Mouse (Mus musculus) heart, postnatal 14 days (tissue): ENCODE results near the gene Ncapd2. TPM values are rescaled to one million over a fixed set of nuclear protein-coding genes. Genes with fewer than 3 reads are reported as not detected.

ENCODE experiments used
- DNase-seq, 2 experiments: peaks; one replicate each; pipeline ENCODE4 v3.0.0; 2021 to 2022
- intact Hi-C: fragments of 180-260 bp; cut with DNase I; formaldehyde crosslinking; loops from one replicate; pipeline ENCODE4 v1.15.1; 2025
- long read RNA-seq, 2 experiments: library from polyadenylated mRNA; stranded (forward); transcript quantifications; one replicate each; pipeline ENCODE4 v2.0.0; 2021
- total RNA-seq, 2 experiments: library from RNA; stranded (reverse); gene quantifications; 2 replicates each; pipeline ENCODE4 v1.2.3; 2021

Gene Ncapd2
- total RNA-seq = 10 to 100 TPM; 28.1 to 33.4 TPM
- long read RNA-seq, experiment 1, full-length matches to known transcripts = 4 of 17 reads
- long read RNA-seq, experiment 1, partial matches to known transcripts = 12 of 17 reads
- long read RNA-seq, experiment 1, other reads (novel, unspliced or antisense) = 1 of 17 reads
- long read RNA-seq, experiment 2, full-length matches to known transcripts = 6 of 13 reads
- long read RNA-seq, experiment 2, partial matches to known transcripts = 7 of 13 reads
- long read RNA-seq, experiment 2, other reads (novel, unspliced or antisense) = 0 of 13 reads

GRCm38 (mm10) chr6:125191332-125192015 is at the start of gene Ncapd2, which contains the start of gene Mrpl51:
Ncapd2 (minus strand) TSS chr6:125191701.
Mrpl51 (plus strand) TSS chr6:125191801.
- intact Hi-C loops = loop anchor here (5.0 kb wide), 1 partner anchor 44 kb away; the partner anchor contains the start of gene Iffo1
- DNase-seq = peak; percentile 98

- intact Hi-C loops = no loop called here
- DNase-seq = no peak
Observed at GRCm38 (mm10) chr6:125240617-125241016, 49.1 kb upstream of the Ncapd2 start.

GRCm38 (mm10) chr6:125239547-125239946 is 48.0 kb upstream of the Ncapd2 start:
- intact Hi-C loops = no loop called here
- no peak for DNase-seq

GRCm38 (mm10) chr6:125238396-125238795 is 46.9 kb upstream of the Ncapd2 start:
- intact Hi-C loops = no loop called here
- no peak for DNase-seq

- intact Hi-C loops = no loop called here
- DNase-seq = no peak
Observed at GRCm38 (mm10) chr6:125237421-125237820, 45.9 kb upstream of the Ncapd2 start.

GRCm38 (mm10) chr6:125236782-125237181 is 45.3 kb upstream of the Ncapd2 start, which contains the start of gene Cd27:
Cd27 (minus strand) TSS chr6:125237010.
- intact Hi-C loops = no loop called here
- no peak for DNase-seq

GRCm38 (mm10) chr6:125236341-125236740 is 44.8 kb upstream of the Ncapd2 start:
- intact Hi-C loops = no loop called here
- no peak for DNase-seq

- intact Hi-C loops = no loop called here
- DNase-seq = no peak
Observed at GRCm38 (mm10) chr6:125234520-125234828, 43.0 kb upstream of the Ncapd2 start.

- intact Hi-C loops = no loop called here
- no peak for DNase-seq
Observed at GRCm38 (mm10) chr6:125233816-125234519, 42.5 kb upstream of the Ncapd2 start.

- intact Hi-C loops = no loop called here
- no peak for DNase-seq
Observed at GRCm38 (mm10) chr6:125232516-125232915, 41.0 kb upstream of the Ncapd2 start.

GRCm38 (mm10) chr6:125232045-125232437 is 40.5 kb upstream of the Ncapd2 start:
- intact Hi-C loops = no loop called here
- peak in 1 of 2 experiments; percentile 11 for DNase-seq

GRCm38 (mm10) chr6:125231117-125232044 is 39.9 kb upstream of the Ncapd2 start, which contains the start of gene Tapbpl:
Tapbpl (minus strand) TSS chr6:125231860.
- intact Hi-C loops = no loop called here

GRCm38 (mm10) chr6:125230571-125230970 is 39.1 kb upstream of the Ncapd2 start:
- intact Hi-C loops = no loop called here
- no peak for DNase-seq

More at GRCm38 (mm10) chr6:125231117-125232044, 39.9 kb upstream of the Ncapd2 start, which contains the start of gene Tapbpl:
- peak; percentile 55 to 71 for DNase-seq

GRCm38 (mm10) chr6:125225518-125226115 is 34.1 kb upstream of the Ncapd2 start:
- intact Hi-C loops = no loop called here
- DNase-seq = no peak

GRCm38 (mm10) chr6:125222577-125222976 is 31.1 kb upstream of the Ncapd2 start:
- intact Hi-C loops = no loop called here
- DNase-seq = no peak

GRCm38 (mm10) chr6:125222146-125222545 is 30.6 kb upstream of the Ncapd2 start:
- DNase-seq = no peak
- intact Hi-C loops = no loop called here

GRCm38 (mm10) chr6:125221115-125221745 is 29.7 kb upstream of the Ncapd2 start:
- DNase-seq = no peak
- intact Hi-C loops = no loop called here

- intact Hi-C loops = loop anchor here (1.0 to 5.0 kb wide), 2 partner anchors 52 to 143 kb away; no protein-coding TSS in a partner anchor
- DNase-seq = peak; percentile 55 to 73
Observed at GRCm38 (mm10) chr6:125218963-125219362, 27.5 kb upstream of the Ncapd2 start.

GRCm38 (mm10) chr6:125217899-125218298 is 26.4 kb upstream of the Ncapd2 start:
- intact Hi-C loops = loop anchor here (5.0 kb wide), 1 partner anchor 144 kb away; no protein-coding TSS in a partner anchor
- no peak for DNase-seq
